Mouse (Mus musculus) yolk sac, embryonic 10.5 days (tissue): Measurements from ENCODE around the gene Tbc1d14.

ENCODE experiments used
- DNase-seq: peaks from one replicate; pipeline ENCODE4 v3.0.0-alpha.2; 2017; ENCODE audit warnings: low spot score

Tbc1d14 gene

DNA sequence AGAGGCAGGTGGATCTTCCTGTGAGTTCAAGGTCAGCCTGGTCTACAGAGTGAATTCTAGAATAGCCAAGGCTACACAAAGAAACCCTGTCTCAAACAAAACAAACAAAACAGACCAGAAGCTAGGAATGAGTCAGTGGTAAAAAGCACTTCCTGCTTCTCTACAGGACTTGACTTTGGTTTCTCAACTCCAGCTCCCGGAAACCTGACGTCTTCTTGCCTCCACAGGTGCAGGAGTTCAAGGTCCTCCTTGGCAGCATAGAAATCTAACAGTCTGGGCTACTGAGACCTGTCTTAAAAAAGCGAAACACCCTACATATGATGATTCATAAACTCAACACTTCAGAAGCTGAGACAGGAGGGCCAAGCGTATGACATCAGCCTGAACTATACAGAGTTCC, 39.2 kb downstream of the Tbc1d14 start:
- DNase-seq: peak; percentile 28

GRCm38 (mm10) chr5:36553056-36553606, 39.9 kb downstream of the Tbc1d14 start:
- no peak for DNase-seq

GRCm38 (mm10) chr5:36552391-36552790, 40.7 kb downstream of the Tbc1d14 start:
- DNase-seq: no peak

DNA sequence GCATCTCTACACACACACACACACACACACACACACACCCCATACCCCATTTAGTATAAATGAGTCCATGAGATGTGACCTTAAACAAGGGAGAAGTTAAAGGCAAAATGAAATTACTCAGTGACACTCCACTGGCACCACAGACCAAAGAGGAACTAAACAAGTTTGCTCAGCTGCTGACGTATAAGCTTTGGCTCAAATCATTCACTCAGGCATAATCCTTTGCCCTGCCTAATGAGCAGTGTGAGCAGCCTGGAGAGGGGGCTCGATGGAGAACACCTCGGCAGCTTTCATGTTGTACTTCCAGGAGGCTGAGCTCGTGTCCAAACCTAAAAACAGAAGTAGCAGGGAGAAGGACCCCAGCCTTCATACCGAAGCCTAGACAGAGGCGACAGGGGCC, 43.8 kb downstream of the Tbc1d14 start:
- DNase-seq: no peak

DNA sequence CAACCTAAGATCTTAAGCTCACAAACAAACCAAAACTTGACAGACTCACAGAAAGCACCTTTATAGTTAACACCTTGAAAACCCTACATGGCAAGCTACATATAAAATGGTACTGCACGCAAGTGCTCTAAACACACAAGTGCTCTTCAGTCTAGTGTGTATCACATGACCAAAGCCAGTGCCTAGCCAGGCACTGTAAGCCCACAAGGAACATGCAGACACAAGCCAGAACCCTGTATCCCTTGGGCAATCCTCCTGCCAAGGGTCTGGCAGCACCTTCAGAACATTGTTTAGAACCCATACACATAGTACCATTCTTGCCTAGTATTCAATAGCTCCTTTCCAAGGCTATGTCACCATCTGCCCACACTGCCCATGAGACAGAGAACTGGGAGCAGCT, 48.3 kb downstream of the Tbc1d14 start:
- no peak for DNase-seq

GRCm38 (mm10) chr5:36540928-36541327, 52.1 kb downstream of the Tbc1d14 start:
- no peak for DNase-seq

DNA sequence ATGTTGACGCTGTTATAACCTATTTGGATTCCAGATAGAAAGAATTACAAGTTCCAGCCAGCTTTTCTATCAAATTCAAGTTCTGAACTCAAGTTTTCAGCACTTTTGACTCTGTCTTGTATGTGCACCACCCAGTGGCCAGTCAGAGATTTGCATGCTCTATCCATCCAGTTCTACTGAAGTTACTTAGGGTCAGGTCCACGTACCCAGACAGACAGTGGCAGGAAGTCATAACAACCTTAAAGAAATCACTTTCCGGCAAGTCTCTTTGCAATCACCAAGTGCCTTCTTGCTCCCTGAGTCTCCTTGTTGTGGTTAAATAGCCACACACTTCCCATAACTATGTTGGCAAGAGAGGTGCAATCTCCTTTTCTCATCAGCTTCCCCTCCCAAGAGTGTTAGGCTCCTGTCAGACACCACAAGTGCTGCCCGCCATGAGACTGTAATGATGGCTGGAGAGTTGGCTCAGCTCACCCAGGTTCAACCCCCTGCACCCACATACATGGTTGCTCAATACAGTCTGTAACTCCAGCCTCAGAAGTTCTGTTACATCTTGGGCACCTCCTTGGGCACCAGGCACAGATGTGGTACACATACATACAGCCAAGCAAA, 54.4 kb downstream of the Tbc1d14 start:
- peak; percentile 32 for DNase-seq

GRCm38 (mm10) chr5:36536424-36536823, 56.7 kb downstream of the Tbc1d14 start:
- DNase-seq: no peak

GRCm38 (mm10) chr5:36535438-36536176, 57.5 kb downstream of the Tbc1d14 start:
- DNase-seq: no peak

GRCm38 (mm10) chr5:36534455-36535030, 58.5 kb downstream of the Tbc1d14 start:
- DNase-seq: no peak

DNA sequence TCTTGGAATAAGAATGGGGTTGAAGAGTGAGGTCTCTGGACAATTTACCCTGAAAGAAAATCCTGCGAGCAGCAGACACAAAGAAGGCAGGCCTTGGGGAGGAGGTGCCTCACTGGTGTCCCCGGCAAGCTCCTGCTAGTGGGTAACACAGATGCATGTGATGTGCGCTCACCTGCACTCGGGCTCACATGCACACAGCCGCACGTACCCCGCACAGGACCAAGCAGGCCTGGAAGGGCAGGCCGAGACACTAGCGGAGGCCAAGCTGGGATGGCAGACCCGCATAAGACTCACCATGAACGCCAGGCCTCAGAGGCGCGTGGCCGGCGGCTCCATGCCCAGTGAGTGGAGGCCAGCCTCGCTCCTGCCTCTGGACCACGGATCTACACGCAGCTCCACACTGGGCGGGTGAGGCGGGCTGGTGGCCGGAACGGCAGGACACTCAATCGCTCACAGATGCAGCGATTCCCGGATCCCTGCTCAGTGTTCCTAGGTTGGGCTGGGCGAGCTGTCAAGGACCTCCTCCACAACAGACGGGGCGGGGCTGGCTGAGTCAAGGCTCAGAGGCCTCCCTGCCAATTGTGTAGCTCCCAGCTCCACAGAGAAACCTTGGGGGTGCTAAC, 62.8 kb downstream of the Tbc1d14 start:
- peak; percentile 92 for DNase-seq

DNA sequence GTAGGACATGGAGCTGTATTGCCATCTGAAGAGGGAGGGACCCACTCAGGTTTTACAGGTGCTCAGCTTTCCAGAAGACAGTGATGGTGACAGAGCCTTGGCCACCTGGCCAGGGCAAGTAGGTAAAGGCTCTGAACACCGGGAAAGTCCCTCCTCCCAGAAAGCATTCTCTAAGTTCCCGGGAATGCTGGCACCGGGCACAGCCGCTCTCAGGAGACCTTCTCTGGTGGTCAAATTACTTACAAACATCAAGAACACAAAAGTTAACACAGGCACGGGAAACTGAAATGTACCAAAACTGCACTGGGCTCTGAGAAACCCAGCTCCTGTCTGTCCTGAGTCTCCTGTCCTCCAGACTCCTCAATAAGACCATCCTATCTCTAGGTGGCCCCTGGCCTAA, 63.4 kb downstream of the Tbc1d14 start:
- DNase-seq: no peak

DNA sequence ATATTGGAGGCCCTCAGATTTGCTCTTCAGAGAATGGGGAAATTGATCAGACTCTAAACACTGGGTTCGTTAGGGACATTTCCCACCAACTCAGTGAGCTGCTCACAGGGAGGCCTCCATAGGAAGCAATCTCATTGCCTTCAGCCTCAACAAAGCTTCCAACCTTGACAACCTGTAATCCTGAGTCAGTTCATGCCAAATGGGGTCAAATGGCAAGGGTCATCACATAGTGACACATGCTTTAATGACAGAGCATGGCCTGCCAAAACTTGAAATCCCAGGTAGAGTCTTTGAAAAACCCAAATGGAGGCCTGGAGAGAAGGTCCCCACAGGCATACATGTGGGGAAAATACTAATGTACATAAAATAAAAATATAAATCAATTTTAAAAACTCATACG, 66.2 kb downstream of the Tbc1d14 start:
- no peak for DNase-seq

GRCm38 (mm10) chr5:36526274-36526673, 66.8 kb downstream of the Tbc1d14 start:
- DNase-seq: no peak

- DNase-seq: no peak
These were observed 67.9 kb downstream of the Tbc1d14 start for GRCm38 (mm10) chr5:36525216-36525615.

GRCm38 (mm10) chr5:36523219-36523703, 69.8 kb downstream of the Tbc1d14 start:
- DNase-seq: no peak

DNA sequence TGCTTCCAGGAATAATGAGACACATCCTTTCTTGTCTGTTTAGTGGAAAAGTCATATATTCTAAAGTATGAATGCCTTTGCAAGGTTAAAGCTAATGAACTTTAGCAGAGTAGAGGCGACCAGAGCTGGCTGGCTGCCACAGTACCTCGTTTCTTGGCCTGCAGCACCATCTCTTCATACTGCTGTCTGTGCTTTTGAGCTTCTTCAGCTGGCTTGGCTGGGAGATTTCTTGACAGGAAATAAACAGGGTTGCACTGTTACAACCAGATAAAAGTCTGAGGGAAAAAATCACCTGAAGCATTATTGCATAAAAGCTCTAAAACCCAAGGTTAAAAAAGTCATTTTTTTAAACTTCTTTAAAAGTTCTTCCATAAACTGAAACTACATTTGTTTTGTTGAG, 70.3 kb downstream of the Tbc1d14 start:
- DNase-seq: no peak

GRCm38 (mm10) chr5:36519751-36520150, 73.3 kb downstream of the Tbc1d14 start:
- no peak for DNase-seq

DNA sequence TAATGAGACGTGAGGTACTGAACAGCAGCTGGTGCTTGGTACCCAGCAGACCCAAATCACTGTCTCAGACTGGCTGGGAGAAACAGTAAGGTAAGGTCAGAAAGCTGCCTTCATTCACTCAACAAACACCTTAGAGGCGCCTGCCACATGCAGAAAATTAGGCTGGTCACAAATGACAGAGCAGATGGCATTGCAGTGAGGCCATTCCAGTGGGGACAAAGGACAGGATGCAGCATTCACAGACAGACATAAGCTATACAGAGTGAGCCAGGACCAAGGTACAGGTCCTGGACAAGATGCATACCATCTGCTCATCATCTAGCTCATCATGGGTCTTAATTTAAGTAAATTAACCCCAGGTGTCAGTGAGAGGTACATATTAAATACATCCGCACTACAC, 75.5 kb downstream of the Tbc1d14 start:
- no peak for DNase-seq

GRCm38 (mm10) chr5:36515558-36515957, 77.5 kb downstream of the Tbc1d14 start:
- DNase-seq: no peak

DNA sequence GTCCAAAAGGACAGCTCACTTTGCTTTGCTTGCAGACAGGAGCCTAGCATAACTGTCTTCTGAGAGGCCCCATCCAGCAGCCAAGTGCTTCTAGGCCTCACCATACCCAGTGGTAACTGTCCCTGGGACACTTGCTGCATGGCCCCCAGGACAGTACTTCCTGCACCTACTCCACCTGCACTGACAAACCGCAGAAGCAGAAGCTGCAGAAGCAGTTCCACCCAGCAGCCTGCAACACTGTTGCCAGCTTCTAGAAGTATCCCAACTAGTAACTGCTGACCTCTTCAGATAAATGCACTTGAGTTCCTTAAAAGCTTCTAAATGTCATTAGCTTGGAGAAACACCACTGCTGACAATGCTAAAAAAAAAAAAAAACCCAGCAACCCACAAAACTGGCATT, 78.0 kb downstream of the Tbc1d14 start:
- DNase-seq: no peak

- DNase-seq: no peak
These were observed 82.1 kb downstream of the Tbc1d14 start for GRCm38 (mm10) chr5:36510956-36511355.

GRCm38 (mm10) chr5:36508351-36508750, 84.7 kb downstream of the Tbc1d14 start:
- DNase-seq: no peak
